Mouse (Mus musculus) left cerebral cortex, postnatal 25 days (tissue): ENCODE measurements at regions not wholly inside any gene's neighbourhood (a gene's known extent, or its start where the extent isn't known, plus 50 kb on each side); places are given as distances from the start of the nearest gene placed in this dataset.

Source experiments
- DNase-seq, 2 experiments: peaks; one replicate each; pipeline ENCODE4 v3.0.0; 2022; ENCODE audit warnings: low spot score in 2 of 2, mixed read lengths in 1 of 2
- intact Hi-C: fragments of 180-260 bp; cut with DNase I; formaldehyde crosslinking; loops from one replicate; pipeline ENCODE4 v1.15.1; 2025

GRCm38 (mm10) chr12:35863141-35863540, 62.3 kb upstream of the Agr3 start:
- intact Hi-C loops, result no loop called here
- no peak for DNase-seq

GRCm38 (mm10) chr12:35853159-35853558, 72.3 kb upstream of the Agr3 start:
- DNase-seq, result peak; percentile 18 to 86
- intact Hi-C loops, result no loop called here

- intact Hi-C loops, result no loop called here
- peak; percentile 18 to 57 for DNase-seq
These were observed 78.4 kb upstream of the Agr3 start for GRCm38 (mm10) chr12:35846905-35847610.

- intact Hi-C loops, result loop anchor here (10.0 kb wide), 1 partner anchor 612 kb away; no protein-coding TSS in a partner anchor
- peak in 1 of 2 experiments; percentile 21 for DNase-seq
These were observed 88.5 kb upstream of the Agr3 start for GRCm38 (mm10) chr12:35836946-35837345.

GRCm38 (mm10) chr12:35833285-35833684, 92.1 kb upstream of the Agr3 start:
- peak in 1 of 2 experiments; percentile 32 for DNase-seq
- intact Hi-C loops, result loop anchor here (10.0 kb wide), 1 partner anchor 608 kb away; no protein-coding TSS in a partner anchor

GRCm38 (mm10) chr12:35831922-35832512, 93.4 kb upstream of the Agr3 start:
- DNase-seq, result no peak
- intact Hi-C loops, result loop anchor here (1.0 to 10.0 kb wide), 3 partner anchors 299 to 607 kb away; no protein-coding TSS in a partner anchor

- DNase-seq, result peak; percentile 32 to 64
- intact Hi-C loops, result loop anchor here (1.0 to 10.0 kb wide), 3 partner anchors 298 to 606 kb away; no protein-coding TSS in a partner anchor
These were observed 94.2 kb upstream of the Agr3 start for GRCm38 (mm10) chr12:35831268-35831667.

- intact Hi-C loops, result no loop called here
- DNase-seq, result no peak
These were observed 97.6 kb upstream of the Agr3 start for GRCm38 (mm10) chr12:35827797-35828196.

GRCm38 (mm10) chr12:35826990-35827389, 98.4 kb upstream of the Agr3 start:
- intact Hi-C loops, result no loop called here
- DNase-seq, result no peak

- intact Hi-C loops, result no loop called here
- DNase-seq, result peak in 1 of 2 experiments; percentile 23
These were observed 100.8 kb upstream of the Agr3 start for GRCm38 (mm10) chr12:35824587-35824987.

GRCm38 (mm10) chr12:35799261-35799660, 126.2 kb upstream of the Agr3 start:
- peak in 1 of 2 experiments; percentile 6 for DNase-seq
- intact Hi-C loops, result no loop called here

GRCm38 (mm10) chr12:35775396-35775795, 150.0 kb upstream of the Agr3 start:
- no peak for DNase-seq
- intact Hi-C loops, result no loop called here

GRCm38 (mm10) chr12:35770387-35771024, 154.9 kb upstream of the Agr3 start:
- intact Hi-C loops, result no loop called here
- no peak for DNase-seq

- intact Hi-C loops, result no loop called here
- DNase-seq, result no peak
These were observed 166.5 kb upstream of the Agr3 start for GRCm38 (mm10) chr12:35758916-35759315.

GRCm38 (mm10) chr12:35755159-35755558, 170.3 kb upstream of the Agr3 start:
- intact Hi-C loops, result no loop called here
- no peak for DNase-seq

GRCm38 (mm10) chr12:35747997-35748396, 177.4 kb upstream of the Agr3 start:
- no peak for DNase-seq
- intact Hi-C loops, result no loop called here

GRCm38 (mm10) chr12:35746691-35747299, 178.6 kb upstream of the Agr3 start:
- intact Hi-C loops, result no loop called here
- DNase-seq, result no peak

GRCm38 (mm10) chr12:35742729-35743128, 182.7 kb upstream of the Agr3 start:
- peak in 1 of 2 experiments; percentile 51 for DNase-seq
- intact Hi-C loops, result no loop called here

GRCm38 (mm10) chr12:35736427-35736826, 189.0 kb upstream of the Agr3 start:
- intact Hi-C loops, result no loop called here
- peak in 1 of 2 experiments; percentile 40 for DNase-seq

GRCm38 (mm10) chr12:35735002-35735401, 190.4 kb upstream of the Agr3 start:
- intact Hi-C loops, result no loop called here
- DNase-seq, result no peak
